Mouse (Mus musculus) stomach, postnatal 0 days (tissue): Measurements from ENCODE around the gene Arfgef2.

Experiments
- CTCF ChIP-seq: IDR thresholded peaks from 2 replicates; pipeline ENCODE4 v1.5.1; 2016; ENCODE audit warnings: antibody characterized with exemption, low read depth, mild to moderate bottlenecking, moderate library complexity
- EP300 ChIP-seq: optimal IDR thresholded peaks from 2 replicates; pipeline ENCODE3; 2016; ENCODE audit warnings: antibody characterized with exemption

DNA sequence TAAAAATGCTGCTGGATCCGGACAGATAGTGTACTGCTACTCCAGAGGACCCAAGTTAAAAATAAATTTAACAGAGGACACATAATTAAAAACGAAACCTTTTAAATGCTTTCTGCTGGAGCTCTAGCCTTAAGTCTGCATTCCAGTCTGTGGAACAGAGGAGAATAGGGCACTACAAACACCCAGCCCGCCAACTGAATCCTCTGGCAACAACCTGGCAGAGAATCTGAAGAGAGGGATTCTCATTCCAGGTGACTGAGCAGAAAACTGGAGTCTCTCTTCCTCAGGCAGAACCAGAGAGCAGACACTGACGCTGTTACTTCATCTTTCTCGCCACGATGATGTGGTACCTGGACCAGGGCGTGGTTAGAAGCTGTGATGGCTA is 4.9 kb upstream of the Arfgef2 start:
- TF ChIP-seq CTCF = no peak
- no peak for TF ChIP-seq EP300
